Mouse (Mus musculus) 3T3-L1 (cell line): ENCODE measurements around the gene Atxn7.
A peak's percentile ranks its signal among the peaks of the same experiment; 100 is the strongest.
"Not testable (repeated sequence)": the region's sequence is repeated elsewhere in the genome, so short reads cannot be mapped to it uniquely, and the experiment has no call there.

ENCODE experiments used
- DNase-seq: peaks from one replicate; pipeline ENCODE4 v3.0.0-alpha.2; 2015; ENCODE audit warnings: low read depth, low spot score

The Atxn7 gene

GRCm38 (mm10) chr14:13961401-13962112, at the start of gene Atxn7, which contains the start of gene Thoc7:
TSS of gene Atxn7 (plus strand) at chr14:13961440.
TSS of gene Thoc7 (minus strand) at chr14:13961852.
- peak; percentile 12 for DNase-seq

- DNase-seq = no peak
Measured at GRCm38 (mm10) chr14:13914387-13915082, 46.7 kb upstream of the Atxn7 start, which contains the start of gene Gm281. TSS of gene Gm281 (minus strand) at chr14:13914478.

- DNase-seq = no peak
Measured at GRCm38 (mm10) chr14:13915207-13915606, 46.0 kb upstream of the Atxn7 start.

- DNase-seq = no peak
Measured at GRCm38 (mm10) chr14:13917208-13917607, 44.0 kb upstream of the Atxn7 start.

GRCm38 (mm10) chr14:13917630-13918029, 43.6 kb upstream of the Atxn7 start:
- DNase-seq = peak; percentile 75

GRCm38 (mm10) chr14:13933290-13934051, 27.8 kb upstream of the Atxn7 start:
- DNase-seq = no peak

GRCm38 (mm10) chr14:13934052-13934371, 27.2 kb upstream of the Atxn7 start:
- no peak for DNase-seq

- DNase-seq = no peak
Measured at GRCm38 (mm10) chr14:13944686-13945085, 16.6 kb upstream of the Atxn7 start.

- no peak for DNase-seq
Measured at GRCm38 (mm10) chr14:13948345-13948744, 12.9 kb upstream of the Atxn7 start.

- DNase-seq = peak; percentile 43
Measured at GRCm38 (mm10) chr14:13950401-13950800, 10.8 kb upstream of the Atxn7 start.

GRCm38 (mm10) chr14:13952151-13952550, 9.1 kb upstream of the Atxn7 start:
- not testable (repeated sequence) for DNase-seq

GRCm38 (mm10) chr14:13960079-13960478, 1.2 kb upstream of the Atxn7 start:
- DNase-seq = peak; percentile 14

GRCm38 (mm10) chr14:13960482-13961325, 536 bp upstream of the Atxn7 start:
- peak; percentile 40 for DNase-seq

GRCm38 (mm10) chr14:13962476-13962875, 1.2 kb downstream of the Atxn7 start:
- no peak for DNase-seq

GRCm38 (mm10) chr14:13963527-13963926, 2.3 kb downstream of the Atxn7 start:
- DNase-seq = no peak

- DNase-seq = no peak
Measured at GRCm38 (mm10) chr14:13967607-13968006, 6.4 kb downstream of the Atxn7 start.

- no peak for DNase-seq
Measured at GRCm38 (mm10) chr14:13968476-13968875, 7.2 kb downstream of the Atxn7 start.

GRCm38 (mm10) chr14:13970513-13970912, 9.3 kb downstream of the Atxn7 start:
- no peak for DNase-seq

- DNase-seq = no peak
Measured at GRCm38 (mm10) chr14:13971644-13972234, 10.5 kb downstream of the Atxn7 start.

- peak; percentile 31 for DNase-seq
Measured at GRCm38 (mm10) chr14:13977498-13977897, 16.3 kb downstream of the Atxn7 start.

- no peak for DNase-seq
Measured at GRCm38 (mm10) chr14:13981286-13981685, 20.0 kb downstream of the Atxn7 start.
